Mouse (Mus musculus) embryonic facial prominence, embryonic 10.5 days (tissue): Measurements from ENCODE around the gene Btd. TPM values are rescaled to one million over a fixed set of nuclear protein-coding genes. Genes with fewer than 3 reads are reported as not detected.
A peak's percentile ranks its signal among the peaks of the same experiment; 100 is the strongest.

Experiments used
- DNase-seq: peaks from one replicate; pipeline ENCODE4 v3.0.0-alpha.2; 2017; ENCODE audit warnings: low spot score
- H3K27ac ChIP-seq: fragments of 300-500 bp; sonication (generic); replicated peaks from 2 replicates; pipeline ENCODE4 v1.5.1; 2016; ENCODE audit warnings: mild to moderate bottlenecking
- H3K27me3 ChIP-seq: fragments of 300-500 bp; sonication (generic); replicated peaks from 2 replicates; pipeline ENCODE4 v1.6.1; 2016; ENCODE audit warnings: low read depth, mild to moderate bottlenecking; ENCODE audit not compliant: poor library complexity, severe bottlenecking
- H3K36me3 ChIP-seq: fragments of 300-500 bp; sonication (generic); replicated peaks from 2 replicates; pipeline ENCODE4 v1.6.1; 2016; ENCODE audit warnings: mild to moderate bottlenecking, moderate library complexity
- H3K4me1 ChIP-seq: fragments of 300-500 bp; sonication (generic); 2 replicates; pipeline ENCODE4 v1.6.1; 2016
- H3K4me3 ChIP-seq: fragments of 300-500 bp; sonication (generic); 2 replicates; pipeline ENCODE4 v1.5.1; 2016; ENCODE audit warnings: mild to moderate bottlenecking, moderate library complexity
- H3K9me3 ChIP-seq: fragments of 300-500 bp; sonication (generic); 2 replicates; pipeline ENCODE4 v1.6.1; 2016; ENCODE audit warnings: mild to moderate bottlenecking
- WGBS: fragments of 180-500 bp; shearing (Covaris S2); methylation state at CpG from one replicate; pipeline ENCODE4 v1.1.7; 2016; 5-methylcytosine and 5-hydroxymethylcytosine counted together
- polyA plus RNA-seq: library from polyadenylated mRNA; unstranded; fragments of >200 nt; fragmentation: Nextera tagmentation; extraction: Ambion mirVana; gene quantifications from 2 replicates; pipeline ENCODE4 v1.2.1, GENCODE M21; 2016

Gene Btd
- polyA plus RNA-seq, 1 experiment from 2014 or later: 15.2 TPM

DNA sequence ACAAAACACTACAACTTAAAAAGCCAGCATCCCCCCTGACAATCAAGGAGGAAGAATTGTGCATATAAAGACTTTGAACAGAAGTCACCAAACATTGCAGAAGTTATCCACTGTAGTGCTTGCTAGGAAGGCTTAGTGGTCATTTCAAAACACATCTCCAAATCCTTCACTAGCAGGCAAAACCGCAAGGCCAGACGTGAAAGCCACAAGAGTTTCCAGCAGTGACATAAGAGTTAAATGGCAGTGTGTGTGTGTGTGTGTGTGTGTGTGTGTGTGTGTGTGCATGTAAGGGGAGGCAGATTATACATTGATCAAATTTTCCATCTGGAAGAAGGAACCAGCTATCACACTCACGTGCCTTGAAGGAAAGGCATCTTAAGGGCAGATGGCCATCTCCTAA, 22.8 kb upstream of the Btd start:
- H3K4me3 ChIP-seq: no peak overlapping the region
- no peaks in the 10 kb centered on the region for H3K4me1 ChIP-seq
- no peaks in the 10 kb centered on the region for H3K9me3 ChIP-seq
- DNase-seq: no peak
- 93% methylated on average over 3 of the region's 3 CpGs for WGBS
- H3K27me3 ChIP-seq: no peaks in the 10 kb centered on the region
- H3K27ac ChIP-seq: no peak overlapping the region
- H3K36me3 ChIP-seq: no peaks in the 10 kb centered on the region

DNA sequence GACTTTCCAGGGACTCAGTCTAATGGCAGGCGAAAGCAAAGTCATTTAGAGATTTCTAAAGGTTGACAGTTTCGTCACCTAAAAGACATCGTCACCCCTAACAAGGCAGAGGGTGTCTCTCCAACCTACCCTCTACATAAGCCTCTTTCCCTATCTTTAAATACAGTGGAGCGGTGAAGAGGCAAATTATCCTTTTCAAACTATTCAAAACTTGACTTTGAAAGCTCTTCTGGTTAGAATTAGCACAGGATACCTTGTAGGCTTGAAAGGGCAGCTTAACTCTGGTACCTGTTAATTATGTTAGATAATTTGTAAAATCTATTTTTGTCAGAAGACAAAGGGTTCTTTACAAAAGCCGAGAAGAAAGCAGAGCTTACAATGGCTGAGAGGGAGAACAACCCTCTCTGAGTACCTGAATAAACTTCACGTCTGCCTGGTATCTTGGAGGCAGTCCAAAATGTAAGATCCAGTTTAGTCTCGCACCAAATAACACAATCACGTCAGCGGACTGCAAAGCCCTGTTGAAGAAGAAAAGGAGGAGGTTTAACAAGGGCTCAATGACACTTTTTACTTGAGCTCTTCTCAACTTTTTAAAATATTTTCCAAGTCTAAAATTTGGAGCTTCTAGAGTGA, 20.1 kb upstream of the Btd start:
- H3K9me3 ChIP-seq: no peaks in the 10 kb centered on the region
- H3K4me3 ChIP-seq: no peak overlapping the region
- WGBS: 81% methylated on average over 9 of the region's 9 CpGs
- H3K27me3 ChIP-seq: no peaks in the 10 kb centered on the region
- no peaks in the 10 kb centered on the region for H3K4me1 ChIP-seq
- no peak overlapping the region for H3K27ac ChIP-seq
- DNase-seq: no peak
- no peaks in the 10 kb centered on the region for H3K36me3 ChIP-seq

DNA sequence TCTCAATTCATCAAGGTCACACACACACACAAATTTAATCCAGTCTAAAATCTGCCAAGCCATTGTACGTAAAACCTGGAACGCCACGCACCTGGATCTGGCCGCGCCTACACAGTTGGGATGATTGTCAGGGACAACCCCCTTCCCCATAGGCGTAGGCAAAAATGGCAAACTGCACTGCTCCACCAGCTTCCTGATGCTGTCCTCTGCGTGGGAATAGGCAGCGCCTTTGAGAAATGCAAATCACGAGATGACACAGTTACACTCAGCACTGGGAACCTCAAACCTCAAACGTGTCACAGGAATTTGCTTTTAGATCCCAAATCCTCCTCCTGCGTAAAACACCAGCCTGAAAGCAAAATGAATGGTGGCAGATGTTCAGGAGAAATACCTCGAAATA, 18.1 kb upstream of the Btd start:
- Histone ChIP-seq H3K4me3 (no peak overlapping the region), H3K4me1 (no peaks in the 10 kb centered on the region), H3K27me3 (no peaks in the 10 kb centered on the region), H3K27ac (no peak overlapping the region), H3K36me3 (no peaks in the 10 kb centered on the region), H3K9me3 (no peaks in the 10 kb centered on the region)
- 87% methylated on average over 12 of the region's 12 CpGs for WGBS
- no peak for DNase-seq

DNA sequence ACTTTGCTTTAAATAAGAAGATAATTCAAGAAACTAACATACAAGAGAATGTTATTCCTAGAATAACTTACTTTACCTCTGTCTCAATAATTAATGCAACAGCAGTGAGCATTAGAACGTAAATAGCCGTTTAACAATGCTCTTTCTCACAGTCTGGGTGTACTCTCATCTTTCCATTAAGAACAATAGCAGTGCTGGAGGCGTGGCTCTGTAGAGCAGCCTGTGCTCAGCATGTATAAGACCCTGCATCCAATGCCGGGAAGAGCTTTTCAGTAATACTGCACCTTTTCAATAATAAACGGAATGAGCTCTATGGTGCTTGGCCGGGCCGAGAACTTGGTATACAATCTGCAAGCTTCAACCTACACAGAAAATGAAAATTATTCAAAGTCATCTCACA, 10.2 kb upstream of the Btd start:
- DNase-seq: no peak
- Histone ChIP-seq H3K9me3 (no peaks in the 10 kb centered on the region), H3K36me3 (no peaks in the 10 kb centered on the region), H3K27ac (no peak overlapping the region), H3K4me1 (no peaks in the 10 kb centered on the region), H3K27me3 (no peaks in the 10 kb centered on the region), H3K4me3 (no peak overlapping the region)
- 71% methylated on average over 7 of the region's 7 CpGs for WGBS

DNA sequence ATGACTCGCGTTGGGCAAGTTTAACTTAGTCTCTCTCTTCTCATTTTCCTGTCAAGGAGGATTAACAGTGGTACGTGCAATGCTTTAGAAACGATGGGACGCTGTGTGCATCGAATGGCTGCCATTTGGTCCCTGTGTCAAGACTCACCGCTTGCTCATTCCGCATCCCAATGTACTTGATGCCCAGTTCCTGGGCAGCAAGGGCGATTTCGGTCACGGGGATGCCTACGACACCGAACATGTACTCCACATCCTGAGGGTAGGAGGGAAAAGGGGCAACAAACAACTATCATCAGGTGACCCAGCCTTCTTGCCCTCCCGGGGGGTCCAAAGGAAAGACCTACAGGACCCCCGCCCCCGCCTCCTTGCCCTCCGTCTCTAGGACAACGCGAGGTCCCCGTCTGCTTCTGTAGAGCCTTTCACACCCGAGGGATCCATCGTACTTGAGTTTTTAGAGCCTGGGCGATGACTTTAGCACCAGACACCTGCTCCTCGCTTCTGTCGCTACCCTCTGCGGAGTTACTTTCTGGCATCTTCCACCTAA, 410 bp upstream of the Btd start, which contains the start of gene Gm49387:
Gene Gm49387, minus strand, starts transcription at position 533 of the 544 bp plus-strand sequence.
- peak within 1 kb of the TSS; percentile 90 for H3K27ac ChIP-seq
- H3K9me3 ChIP-seq: no peaks in the 10 kb centered on the region
- H3K4me1 ChIP-seq: peaks cover 17% of the 10 kb centered on the region
- no peaks in the 10 kb centered on the region for H3K36me3 ChIP-seq
- H3K27me3 ChIP-seq: no peaks in the 10 kb centered on the region
- whole genome bisulfite sequencing: 5% methylated on average over 26 of the region's 26 CpGs
- H3K4me3 ChIP-seq: peak within 1 kb of the TSS; percentile 77
- no peak for DNase-seq

DNA sequence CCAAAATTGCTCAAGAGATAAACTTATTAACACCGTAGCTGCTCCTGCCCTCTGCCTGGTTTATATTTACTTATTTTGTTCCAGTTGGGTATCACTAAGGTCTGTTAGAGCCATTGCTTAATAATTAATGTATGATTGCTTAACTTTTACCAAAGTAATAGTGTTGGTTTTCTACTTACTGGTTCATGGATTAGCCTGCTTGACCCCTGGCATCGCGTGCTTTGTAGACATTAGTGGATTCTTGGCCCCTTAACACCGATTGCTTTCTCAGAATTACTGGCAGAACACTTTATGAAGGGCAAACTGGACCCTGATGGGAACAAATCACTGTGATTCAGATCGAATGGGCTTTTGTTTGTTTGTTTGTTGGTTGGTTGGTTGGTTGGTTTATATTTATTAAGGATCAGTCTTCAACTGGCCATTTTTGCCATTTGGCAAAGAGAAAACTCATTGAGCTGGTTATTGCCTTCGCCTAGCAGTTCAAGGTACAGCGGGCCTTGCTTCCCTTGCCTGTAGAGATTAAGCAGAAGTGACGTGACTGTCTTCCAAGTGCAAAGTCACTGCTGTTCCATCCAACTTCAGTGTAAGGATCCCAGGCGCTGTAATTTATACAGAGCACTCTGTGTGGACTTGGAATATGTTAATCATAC, 803 bp downstream of the Btd start:
- Histone ChIP-seq H3K4me3 (peak overlapping the region; percentile 77), H3K27me3 (no peaks in the 10 kb centered on the region), H3K27ac (peak overlapping the region; percentile 90), H3K36me3 (no peaks in the 10 kb centered on the region), H3K4me1 (peaks cover 17% of the 10 kb centered on the region), H3K9me3 (no peaks in the 10 kb centered on the region)
- no peak for DNase-seq
- 77% methylated on average over 9 of the region's 9 CpGs for WGBS

GRCm38 (mm10) chr14:31644183-31644830, 3.5 kb downstream of the Btd start:
- WGBS: 93% methylated on average over 5 of the region's 5 CpGs

DNA sequence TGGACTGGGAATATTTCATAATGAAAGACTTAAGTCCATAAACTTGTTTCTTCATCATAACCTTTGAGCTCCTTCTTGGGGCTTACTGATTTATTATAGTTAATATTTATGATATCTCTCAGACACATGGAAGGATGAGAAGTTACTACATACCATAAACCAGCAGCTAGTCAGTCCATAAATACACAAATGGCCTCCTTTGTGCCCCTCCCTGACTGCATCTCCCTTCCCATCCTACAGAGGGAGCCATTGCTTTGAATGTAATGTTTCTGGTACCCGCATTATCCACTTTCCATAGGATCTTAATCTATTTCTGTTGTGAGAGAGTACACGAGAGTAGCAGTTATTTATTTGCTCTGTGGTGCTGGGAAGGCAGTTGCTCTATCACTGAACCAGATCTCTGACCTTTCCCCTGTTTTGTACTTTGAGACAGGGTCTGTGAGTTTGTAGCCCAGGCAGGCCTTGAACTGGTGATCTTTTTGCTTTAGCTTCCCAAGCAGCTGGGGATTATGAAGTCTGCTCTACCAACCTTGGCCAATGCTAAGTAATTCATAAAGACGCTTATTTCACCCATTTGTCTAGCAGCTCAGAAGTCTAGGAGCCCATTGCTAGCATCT, 4.2 kb downstream of the Btd start:
- Histone ChIP-seq H3K27me3 (no peaks in the 10 kb centered on the region), H3K36me3 (no peaks in the 10 kb centered on the region), H3K27ac (no peak overlapping the region), H3K9me3 (no peaks in the 10 kb centered on the region), H3K4me3 (no peak overlapping the region), H3K4me1 (peaks cover 14% of the 10 kb centered on the region)
- DNase-seq: no peak
- WGBS: 64% methylated on average over 3 of the region's 3 CpGs

More at GRCm38 (mm10) chr14:31644183-31644830, 3.5 kb downstream of the Btd start:
- no peaks in the 10 kb centered on the region for H3K36me3 ChIP-seq
- DNase-seq: no peak
- H3K4me3 ChIP-seq: no peak overlapping the region
- H3K4me1 ChIP-seq: peaks cover 17% of the 10 kb centered on the region
- no peaks in the 10 kb centered on the region for H3K9me3 ChIP-seq
- no peak overlapping the region for H3K27ac ChIP-seq
- no peaks in the 10 kb centered on the region for H3K27me3 ChIP-seq

- Histone ChIP-seq H3K36me3 (no peaks in the 10 kb centered on the region), H3K27me3 (no peaks in the 10 kb centered on the region), H3K4me3 (no peak overlapping the region), H3K9me3 (peaks cover 3% of the 10 kb centered on the region; the same call in 1 of the 2 replicates), H3K27ac (no peak overlapping the region), H3K4me1 (peaks cover 10% of the 10 kb centered on the region)
- DNase-seq: no peak
- WGBS: 91% methylated on average over 7 of the region's 7 CpGs
Measured at GRCm38 (mm10) chr14:31645920-31646319, 5.1 kb downstream of the Btd start.

- DNase-seq: no peak
- H3K9me3 ChIP-seq: peaks cover 3% of the 10 kb centered on the region; the same call in 1 of the 2 replicates
- no peaks in the 10 kb centered on the region for H3K36me3 ChIP-seq
- H3K4me1 ChIP-seq: peaks cover 3% of the 10 kb centered on the region; the same call in 1 of the 2 replicates
- no peak overlapping the region for H3K4me3 ChIP-seq
- H3K27ac ChIP-seq: no peak overlapping the region
- 89% methylated on average over 10 of the region's 10 CpGs for WGBS
- H3K27me3 ChIP-seq: no peaks in the 10 kb centered on the region
Measured at GRCm38 (mm10) chr14:31647991-31648390, 7.2 kb downstream of the Btd start.

DNA sequence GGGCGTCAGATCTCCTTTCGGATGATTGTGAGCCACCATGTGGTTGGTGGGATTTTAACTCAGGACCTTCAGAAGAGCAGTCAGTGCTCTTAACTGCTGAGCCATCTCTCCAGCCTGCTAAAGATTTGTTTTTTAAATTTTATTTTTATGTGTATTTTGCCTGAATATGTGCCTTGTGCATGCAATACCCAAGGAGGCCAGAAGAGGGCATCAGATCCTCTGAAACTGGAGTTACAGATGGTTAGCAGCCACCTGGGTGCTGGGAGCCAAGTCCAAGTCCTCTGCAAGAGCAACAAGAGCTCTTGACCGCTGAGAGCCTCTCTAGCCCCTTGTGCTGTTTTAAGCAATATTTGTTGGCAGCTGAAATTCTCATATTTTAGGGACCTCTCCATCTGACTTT, 9.5 kb downstream of the Btd start:
- Histone ChIP-seq H3K4me1 (peaks cover 3% of the 10 kb centered on the region; the same call in 1 of the 2 replicates), H3K27ac (no peak overlapping the region), H3K27me3 (no peaks in the 10 kb centered on the region), H3K9me3 (peaks cover 3% of the 10 kb centered on the region; the same call in 1 of the 2 replicates), H3K36me3 (no peaks in the 10 kb centered on the region), H3K4me3 (no peak overlapping the region)
- WGBS: 92% methylated on average over 3 of the region's 3 CpGs
- no peak for DNase-seq

DNA sequence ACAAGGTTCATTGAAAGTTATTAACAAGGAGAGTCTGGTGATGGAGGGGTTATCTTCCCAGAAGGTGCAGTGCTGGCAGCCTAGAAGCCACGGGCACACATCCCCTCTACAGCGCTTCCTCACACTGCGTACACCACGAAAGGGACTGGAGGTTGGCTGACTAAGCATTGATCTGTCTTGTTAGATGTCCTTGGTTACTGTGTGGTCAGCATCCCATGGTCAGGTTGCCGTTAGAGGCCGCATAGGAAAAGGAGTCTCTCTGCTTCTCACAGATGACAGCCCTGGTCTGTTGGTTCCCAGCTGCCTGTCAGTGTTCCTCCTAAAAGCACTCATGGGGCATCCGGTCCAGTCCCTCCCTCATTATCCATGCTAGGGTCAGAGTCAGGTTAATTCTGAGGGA, 10.4 kb downstream of the Btd start:
- H3K9me3 ChIP-seq: peaks cover 3% of the 10 kb centered on the region; the same call in 1 of the 2 replicates
- WGBS: 84% methylated on average over 7 of the region's 7 CpGs
- no peak overlapping the region for H3K27ac ChIP-seq
- H3K4me1 ChIP-seq: peaks cover 3% of the 10 kb centered on the region; the same call in 1 of the 2 replicates
- no peaks in the 10 kb centered on the region for H3K27me3 ChIP-seq
- H3K36me3 ChIP-seq: no peaks in the 10 kb centered on the region
- DNase-seq: no peak
- H3K4me3 ChIP-seq: no peak overlapping the region
